Mouse (Mus musculus) CD4-positive helper T cell, adult 2 months (primary cell): ENCODE measurements at regions not wholly inside any gene's neighbourhood (a gene's known extent, or its start where the extent isn't known, plus 50 kb on each side); places are given as distances from the start of the nearest gene placed in this dataset.
A peak's percentile ranks its signal among the peaks of the same experiment; 100 is the strongest.

Experiments used
- DNase-seq: peaks from one replicate; pipeline ENCODE4 v3.0.0-alpha.2; 2012; ENCODE audit warnings: low read depth, missing footprints, low spot score

DNA sequence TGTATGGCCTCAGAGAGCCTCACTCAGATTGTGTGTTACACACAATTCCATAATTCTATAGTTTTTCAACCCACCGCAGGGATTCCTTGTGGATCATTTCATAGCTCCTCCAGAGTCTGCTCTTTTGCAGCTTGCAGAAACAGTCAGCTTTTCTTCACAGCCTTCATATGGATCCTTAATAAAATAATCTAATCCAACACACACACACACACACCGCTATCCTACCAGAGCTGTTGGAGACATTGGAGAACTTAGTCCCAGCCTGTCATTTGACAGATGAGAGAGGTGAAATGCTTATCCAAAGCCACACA, 71.2 kb upstream of the Foxo1 start:
- DNase-seq: no peak

DNA sequence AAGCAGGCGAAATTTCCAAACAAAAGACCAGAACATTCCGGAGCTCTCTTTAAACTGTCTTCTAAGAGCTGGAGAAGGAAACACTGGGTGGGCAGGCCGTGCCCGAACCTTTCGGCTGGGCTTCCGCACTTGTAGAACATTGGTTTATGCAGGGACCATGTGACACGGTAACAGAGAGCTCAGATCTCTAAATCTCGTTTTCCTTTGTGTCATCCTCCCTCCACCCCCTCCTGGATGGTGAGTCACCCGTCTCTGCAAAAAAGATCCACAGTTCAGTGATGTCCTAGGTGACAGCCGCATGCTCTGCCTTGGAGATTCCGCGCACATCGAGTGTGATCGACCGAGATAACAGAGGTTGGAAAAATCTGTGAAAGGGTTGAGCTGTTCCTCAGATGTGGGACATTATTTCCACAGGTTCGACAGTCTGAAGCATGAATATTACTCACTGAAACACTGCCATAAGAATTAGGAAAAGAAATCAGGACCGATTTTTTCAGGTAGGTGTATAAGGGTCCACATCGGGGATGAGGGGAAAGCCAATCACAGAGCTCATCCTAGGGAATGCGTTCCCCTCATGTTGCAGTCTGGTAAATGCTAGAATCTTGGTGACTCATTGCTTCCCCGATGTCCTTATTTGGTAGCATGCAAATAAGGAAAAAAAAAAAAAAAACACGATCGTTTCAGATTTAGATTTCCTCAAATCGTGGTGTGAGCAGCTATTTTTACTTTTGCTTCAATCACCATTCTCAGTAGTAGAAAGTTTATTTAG, 70.0 kb upstream of the Foxo1 start:
- DNase-seq: peak; percentile 93

DNA sequence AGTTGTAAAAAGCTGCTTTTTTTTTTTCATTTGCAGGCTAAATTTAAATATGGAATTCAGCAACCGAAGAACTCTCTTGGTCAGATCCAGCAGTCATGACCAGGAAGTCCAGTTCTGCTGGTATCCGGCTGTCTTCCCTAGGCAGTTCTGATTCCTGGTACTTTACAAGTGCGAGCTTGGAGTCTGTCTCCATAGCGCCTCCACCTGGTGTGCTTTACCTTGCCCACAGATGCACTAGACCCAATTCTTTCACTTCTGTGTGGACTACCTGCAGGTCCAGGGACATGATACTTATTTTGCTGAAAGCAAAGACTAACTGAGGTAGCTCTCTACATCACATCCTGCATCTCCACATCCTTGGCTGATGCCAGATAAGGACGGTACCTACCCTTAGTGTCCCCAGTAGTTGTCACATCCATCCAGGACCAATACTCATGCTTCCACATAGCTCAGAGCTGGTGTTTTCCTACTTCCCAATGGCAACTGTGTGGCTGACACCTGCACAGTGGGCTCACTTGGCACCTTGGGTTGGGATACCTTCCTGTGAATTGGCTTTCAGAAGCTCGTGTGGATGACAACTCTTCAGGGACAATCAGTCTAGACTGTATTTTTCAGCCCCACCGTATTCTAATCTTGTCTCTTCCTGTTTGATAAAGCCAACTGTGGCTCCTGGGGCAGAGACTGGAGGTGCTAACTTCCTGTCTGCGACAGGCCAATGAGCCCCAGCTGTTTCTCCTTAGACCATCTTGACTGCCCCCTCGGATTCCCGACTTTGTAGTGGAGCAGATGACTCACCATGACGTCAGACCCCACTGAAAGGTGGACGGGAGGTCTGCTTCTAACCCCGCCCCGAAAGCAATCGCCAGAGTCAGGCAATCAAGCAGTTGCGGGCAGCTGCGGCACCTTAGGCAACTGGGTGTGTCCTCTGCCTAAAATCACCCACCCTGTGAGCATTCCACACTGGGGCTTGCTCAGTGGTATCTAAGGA, 69.1 kb upstream of the Foxo1 start:
- DNase-seq: peak; percentile 82

DNA sequence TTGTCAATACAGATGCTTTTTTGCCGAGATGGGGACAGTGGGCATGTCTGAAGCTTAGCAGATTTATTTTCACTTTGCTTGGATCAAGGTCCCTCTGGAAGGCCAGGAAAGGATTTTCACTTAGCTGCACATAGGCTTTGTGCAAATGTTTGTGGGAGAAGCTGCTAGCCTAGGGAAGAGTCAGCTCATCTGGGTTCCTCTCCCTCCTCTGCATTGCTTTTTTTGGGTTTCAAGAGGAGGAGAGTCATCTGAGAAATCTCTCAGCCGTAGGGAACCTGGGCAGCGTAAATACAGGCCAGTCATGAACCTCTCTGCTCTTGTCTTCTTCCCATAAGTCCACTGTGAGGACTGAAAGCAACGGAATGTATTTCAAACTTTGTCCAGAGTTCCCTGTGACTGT, 68.0 kb upstream of the Foxo1 start:
- no peak for DNase-seq

DNA sequence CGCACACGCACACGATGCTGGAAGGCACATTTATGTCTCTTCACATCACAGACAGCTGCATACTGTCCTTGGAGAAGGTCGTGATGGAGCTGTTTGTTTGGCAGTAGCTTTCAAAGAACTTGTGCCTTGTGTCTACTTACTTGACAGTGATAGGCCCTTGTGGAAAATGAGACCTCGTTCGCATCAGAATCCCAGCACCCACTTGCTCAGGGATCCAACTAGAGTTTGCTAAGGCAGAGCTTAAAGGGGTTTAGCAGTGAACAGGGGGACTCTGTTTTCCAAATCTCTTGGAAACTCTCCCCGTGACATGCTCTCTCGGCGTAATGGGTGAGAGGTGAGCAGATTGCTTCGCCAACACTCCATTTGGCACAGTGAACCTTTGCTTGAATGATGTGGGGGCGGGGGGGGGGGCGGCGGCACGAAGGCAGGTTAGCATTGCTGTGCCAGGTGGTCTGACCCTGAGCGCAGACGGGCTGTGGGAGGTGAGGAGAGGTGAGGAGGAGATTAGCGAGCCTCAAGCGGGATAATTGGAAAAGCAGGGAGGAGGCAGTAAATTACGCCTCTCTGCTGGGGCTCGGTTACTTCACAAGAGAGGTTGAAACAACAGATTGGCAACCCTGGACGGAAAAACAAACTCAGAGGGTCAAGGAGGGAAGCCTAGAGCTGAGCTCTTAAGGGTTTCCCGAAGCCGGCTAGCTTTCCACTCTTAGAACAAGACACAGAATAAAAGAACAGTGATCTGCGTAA, 57.4 kb upstream of the Foxo1 start:
- DNase-seq: no peak

DNA sequence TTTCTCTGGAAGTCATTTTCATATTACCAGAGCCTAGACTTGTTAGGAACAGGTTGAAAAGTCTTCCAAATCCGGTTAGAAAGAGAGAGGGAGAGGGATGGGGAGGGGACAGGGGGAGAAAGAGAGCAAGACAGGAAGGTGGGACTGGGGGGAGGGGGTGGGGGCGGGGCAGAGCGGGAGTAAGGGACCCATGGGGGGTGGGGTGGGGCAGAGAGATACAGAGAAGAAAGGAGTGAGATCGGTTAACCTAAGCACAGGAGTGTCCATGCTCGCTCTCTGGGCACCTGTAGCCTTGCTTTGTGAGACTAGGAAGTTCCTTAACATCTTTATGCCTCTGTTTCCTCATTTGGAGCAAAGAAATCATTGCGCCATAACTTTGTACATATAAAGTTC, 56.8 kb upstream of the Foxo1 start:
- DNase-seq: no peak

DNA sequence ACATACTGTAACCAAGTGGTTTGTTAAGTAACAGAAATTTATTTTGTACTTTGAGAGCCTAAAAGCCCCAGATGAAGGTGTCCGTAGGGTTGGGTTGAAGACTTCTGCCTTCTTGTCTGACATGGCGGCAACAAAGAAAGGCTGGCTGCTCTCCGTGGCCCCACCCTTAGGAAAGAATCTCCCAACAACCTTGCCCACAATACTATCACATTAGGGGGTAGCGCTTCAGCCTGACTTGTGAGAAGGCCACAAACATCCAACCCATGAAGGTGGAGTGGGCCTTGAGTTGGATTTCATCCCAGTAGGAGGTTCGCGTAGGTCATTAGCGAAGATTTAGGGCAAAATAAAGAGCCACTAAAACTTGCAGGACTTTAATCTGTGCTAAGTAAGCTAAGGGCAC, 54.0 kb upstream of the Foxo1 start:
- DNase-seq: no peak

DNA sequence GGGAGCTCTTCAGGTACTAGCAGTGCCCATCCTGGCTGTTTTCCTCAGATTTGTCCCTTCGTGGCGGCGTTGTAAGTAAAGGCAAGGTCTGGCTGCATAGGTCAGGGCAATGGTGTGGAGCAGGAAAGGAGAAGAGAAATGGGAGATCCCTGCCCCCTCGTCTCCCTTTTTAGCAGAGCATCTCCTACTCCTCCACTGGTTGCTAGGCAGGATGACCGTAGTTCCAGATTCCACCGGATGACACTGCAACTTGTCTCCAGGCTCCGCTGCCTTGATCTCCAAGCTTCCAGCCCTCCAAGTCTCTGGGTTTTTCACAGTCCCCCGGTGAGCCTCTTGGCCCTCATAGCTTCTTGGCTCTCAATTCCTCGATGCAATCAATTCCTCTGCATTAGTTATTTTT, 53.1 kb upstream of the Foxo1 start:
- no peak for DNase-seq
